Mouse (Mus musculus) kidney, adult 2 months (tissue): Measurements from ENCODE around the gene Nptxr. TPM values are rescaled to one million over a fixed set of nuclear protein-coding genes. Genes with fewer than 3 reads are reported as not detected.

Source experiments
- DNase-seq: peaks from one replicate; pipeline ENCODE4 v3.0.0; 2021
- H3K27ac ChIP-seq: fragments of 200-500 bp; 2 replicates; pipeline ENCODE4 v1.5.1; 2012; ENCODE audit warnings: low read depth, low read length, control low read depth, inconsistent platforms; ENCODE audit not compliant: insufficient read depth
- H3K27me3 ChIP-seq: fragments of 200-500 bp; replicated peaks from 2 replicates; pipeline ENCODE4 v1.6.1; 2012; ENCODE audit warnings: mild to moderate bottlenecking, moderate library complexity, low read length, inconsistent platforms; ENCODE audit not compliant: control insufficient read depth, insufficient read depth
- H3K36me3 ChIP-seq: fragments of 200-500 bp; 2 replicates; pipeline ENCODE4 v1.6.1; 2012; ENCODE audit warnings: mild to moderate bottlenecking, moderate library complexity, low read length, inconsistent platforms; ENCODE audit not compliant: control insufficient read depth, insufficient read depth
- H3K4me1 ChIP-seq: fragments of 200-500 bp; 2 replicates; pipeline ENCODE4 v1.6.1; 2011; ENCODE audit warnings: low read length; ENCODE audit not compliant: control insufficient read depth, insufficient read depth
- H3K4me3 ChIP-seq: fragments of 200-500 bp; 2 replicates; pipeline ENCODE4 v1.5.1; 2011; ENCODE audit warnings: mild to moderate bottlenecking, low read depth, low read length, control low read depth; ENCODE audit not compliant: insufficient read depth
- CTCF ChIP-seq: fragments of 200-500 bp; conservative IDR thresholded peaks from 2 replicates; pipeline ENCODE4 v1.5.1; 2011; ENCODE audit warnings: low read depth, mild to moderate bottlenecking, control low read depth, low read length, moderate library complexity, mixed read lengths; ENCODE audit not compliant: insufficient read depth, insufficient read length
- POLR2A ChIP-seq: fragments of 200-500 bp; IDR thresholded peaks from one replicate; pipeline ENCODE4 v1.6.1; 2011; ENCODE audit warnings: low read depth, low read length, control low read depth
- WGBS: fragments of 180-500 bp; shearing (Covaris S2); methylation state at CpG from one replicate; pipeline ENCODE4 v1.1.7; 2018; 5-methylcytosine and 5-hydroxymethylcytosine counted together
- polyA plus RNA-seq: library from polyadenylated mRNA; depleted of rRNA; stranded (reverse); fragments of >200 nt; gene quantifications from 2 replicates; pipeline ENCODE4 v1.2.3, GENCODE M21; 2012

Nptxr gene
- polyA plus RNA-seq, 1 experiment: 2.0 TPM

- Histone ChIP-seq H3K4me1 (peaks cover 2% of the 10 kb centered on the region; the same call in 1 of the 2 replicates), H3K27me3 (no peaks in the 10 kb centered on the region), H3K27ac (no peak overlapping the region), H3K36me3 (no peaks in the 10 kb centered on the region), H3K4me3 (no peak overlapping the region)
- TF ChIP-seq CTCF (no peak), POLR2A (no peak)
- WGBS: 87% methylated on average over 11 of the region's 11 CpGs
- no peak for DNase-seq
Observed at GRCm38 (mm10) chr15:79827778-79828210, 23.2 kb upstream of the Nptxr start.

- Histone ChIP-seq H3K4me3 (no peak overlapping the region), H3K4me1 (no peaks in the 10 kb centered on the region), H3K27ac (no peak overlapping the region), H3K27me3 (no peaks in the 10 kb centered on the region), H3K36me3 (no peaks in the 10 kb centered on the region)
- 86% methylated on average over 14 of the region's 14 CpGs for WGBS
- TF ChIP-seq POLR2A (no peak), CTCF (no peak)
- no peak for DNase-seq
Observed at GRCm38 (mm10) chr15:79827061-79827777, 22.7 kb upstream of the Nptxr start.

GRCm38 (mm10) chr15:79826221-79826935 is 21.8 kb upstream of the Nptxr start:
- H3K36me3 ChIP-seq: no peaks in the 10 kb centered on the region
- no peak for DNase-seq
- no peak overlapping the region for H3K27ac ChIP-seq
- H3K4me3 ChIP-seq: no peak overlapping the region
- H3K27me3 ChIP-seq: no peaks in the 10 kb centered on the region
- TF ChIP-seq POLR2A (no peak), CTCF (no peak)
- H3K4me1 ChIP-seq: no peaks in the 10 kb centered on the region
- 83% methylated on average over 9 of the region's 9 CpGs for WGBS

GRCm38 (mm10) chr15:79825146-79825825 is 20.7 kb upstream of the Nptxr start:
- Histone ChIP-seq H3K27ac (no peak overlapping the region), H3K27me3 (no peaks in the 10 kb centered on the region), H3K4me3 (no peak overlapping the region), H3K4me1 (no peaks in the 10 kb centered on the region), H3K36me3 (no peaks in the 10 kb centered on the region)
- no peak for DNase-seq
- WGBS: 71% methylated on average over 14 of the region's 14 CpGs
- TF ChIP-seq POLR2A (no peak), CTCF (peak; percentile 49)

- Histone ChIP-seq H3K27ac (no peak overlapping the region), H3K27me3 (no peaks in the 10 kb centered on the region), H3K4me3 (no peak overlapping the region), H3K4me1 (no peaks in the 10 kb centered on the region), H3K36me3 (no peaks in the 10 kb centered on the region)
- TF ChIP-seq POLR2A (no peak), CTCF (no peak)
- 65% methylated on average over 19 of the region's 19 CpGs for WGBS
- DNase-seq: peak; percentile 69
Observed at GRCm38 (mm10) chr15:79823588-79824280, 19.2 kb upstream of the Nptxr start.

- Histone ChIP-seq H3K36me3 (no peaks in the 10 kb centered on the region), H3K4me3 (no peak overlapping the region), H3K27ac (no peak overlapping the region), H3K4me1 (no peaks in the 10 kb centered on the region), H3K27me3 (no peaks in the 10 kb centered on the region)
- DNase-seq: no peak
- WGBS: 64% methylated on average over 13 of the region's 13 CpGs
- TF ChIP-seq CTCF (no peak), POLR2A (no peak)
Observed at GRCm38 (mm10) chr15:79822265-79823199, 18.0 kb upstream of the Nptxr start.
